11 mouse cellular contexts compared by ENCODE assay signal in genomic region chr4:66450115-66450514, GRCm38 (mm10). TPM values are rescaled to one million over a fixed set of nuclear protein-coding genes. Genes with fewer than 3 reads are reported as not detected.
DNase-seq lines count a peak whose midpoint lies in the region; ATAC-seq and TF ChIP-seq lines count a peak whose summit lies in the region.
"Had no signal": no experiment of that assay in that cellular context is flagged by ENCODE, and none has a peak within 500 bp of the region (broad histone marks: within the 10 kb centered on the region; RNA-seq: fewer than 3 reads in every experiment).

No protein-coding gene starts in this region.

- 25% methylated on average over 3 of the region's 3 CpGs for WGBS in limb, embryonic 14.5 days
- 32% methylated on average over 3 of the region's 3 CpGs for WGBS in limb, embryonic 10.5 days
- WGBS in hindbrain, postnatal 0 days, result 34% methylated on average over 3 of the region's 3 CpGs

- intact Hi-C loops in left cerebral cortex, postnatal 14 days (cut with DNase I), result no loop called here

- H3K9me3 ChIP-seq in limb, embryonic 14.5 days (ENCODE audit: control insufficient read depth, low read length), result no peaks in the 10 kb centered on the region
- no peaks in the 10 kb centered on the region for H3K9me3 ChIP-seq in limb, embryonic 10.5 days (replicated peaks)
- no peaks in the 10 kb centered on the region for H3K9me3 ChIP-seq in hindbrain, postnatal 0 days (ENCODE audit: low read length)
- H3K9me3 ChIP-seq: embryonic facial prominence, embryonic 12.5 days; midbrain, embryonic 12.5 days had no signal

- no peak for TF ChIP-seq POLR2A in limb, embryonic 14.5 days (IDR thresholded peaks at IDR 0.05; ENCODE audit: borderline replicate concordance, extremely low read depth, insufficient read depth, insufficient read length)

- no peaks in the 10 kb centered on the region for H3K4me1 ChIP-seq in limb, embryonic 14.5 days (ENCODE audit: control insufficient read depth, insufficient read depth, low read length)
- H3K4me1 ChIP-seq in limb, embryonic 10.5 days, result 0 out of 2 replicates have a peak, but pooled peaks cover 2% of the 10 kb centered on the region
- H3K4me1 ChIP-seq in hindbrain, postnatal 0 days (ENCODE audit: insufficient read depth, low read length), result no peaks in the 10 kb centered on the region
- H3K4me1 ChIP-seq: midbrain, embryonic 12.5 days had no signal

- peak; percentile 16 for DNase-seq in cerebellum, adult 9-10 months
- no peak for DNase-seq in cerebellum, adult 8-10 months
- peak; percentile 27 for DNase-seq in limb, embryonic 14.5 days (ENCODE audit: low spot score)
- no peak for DNase-seq in limb, embryonic 10.5 days (ENCODE audit: low spot score)
- peak; percentile 58 for DNase-seq in hindbrain, postnatal 0 days (ENCODE audit: low spot score)
- DNase-seq in mesoderm, embryonic 11.5 days (ENCODE audit: low read depth, low spot score), result peak; percentile 55
- no peak for DNase-seq in left cerebral cortex, postnatal 14 days (ENCODE audit: low spot score in 2 of 2)
- no peak for DNase-seq in ovary, postnatal 36 days (ENCODE audit: low spot score)

- H3K4me3 ChIP-seq in limb, embryonic 14.5 days (replicated peaks; ENCODE audit: low read length), result no peak overlapping the region
- no peak overlapping the region for H3K4me3 ChIP-seq in limb, embryonic 10.5 days
- no peak overlapping the region for H3K4me3 ChIP-seq in hindbrain, postnatal 0 days (ENCODE audit: low read length)
- H3K4me3 ChIP-seq: embryonic facial prominence, embryonic 12.5 days; midbrain, embryonic 12.5 days had no signal

- peak; percentile 48 for TF ChIP-seq CTCF in hindbrain, postnatal 0 days (IDR thresholded peaks at IDR 0.05; ENCODE audit: low read depth)

- no peak for ATAC-seq in limb, embryonic 14.5 days (ENCODE audit: low FRiP score, low read depth)
- no peak for ATAC-seq in hindbrain, postnatal 0 days

- H3K36me3 ChIP-seq in limb, embryonic 14.5 days (ENCODE audit: control insufficient read depth, insufficient read depth, low read length), result no peaks in the 10 kb centered on the region
- H3K36me3 ChIP-seq in limb, embryonic 10.5 days, result no peaks in the 10 kb centered on the region
- H3K36me3 ChIP-seq in hindbrain, postnatal 0 days (ENCODE audit: insufficient read depth, low read length), result no peaks in the 10 kb centered on the region
- H3K36me3 ChIP-seq: embryonic facial prominence, embryonic 12.5 days; midbrain, embryonic 12.5 days had no signal

- H3K27me3 ChIP-seq in limb, embryonic 14.5 days (ENCODE audit: control insufficient read depth, insufficient read depth, low read length), result no peaks in the 10 kb centered on the region
- H3K27me3 ChIP-seq in limb, embryonic 10.5 days (ENCODE audit: low read depth, poor library complexity, severe bottlenecking), result no peaks in the 10 kb centered on the region
- H3K27me3 ChIP-seq in hindbrain, postnatal 0 days (ENCODE audit: insufficient read depth, low read length), result no peaks in the 10 kb centered on the region
- H3K27me3 ChIP-seq: embryonic facial prominence, embryonic 12.5 days; midbrain, embryonic 12.5 days had no signal

- no peak overlapping the region for H3K9ac ChIP-seq in limb, embryonic 14.5 days (ENCODE audit: low read depth, low read length, severe bottlenecking)
- no peak overlapping the region for H3K9ac ChIP-seq in hindbrain, postnatal 0 days (replicated peaks; ENCODE audit: low read length)
- H3K9ac ChIP-seq: embryonic facial prominence, embryonic 12.5 days; midbrain, embryonic 12.5 days had no signal

- no peak overlapping the region for H3K27ac ChIP-seq in limb, embryonic 14.5 days (replicated peaks; ENCODE audit: low read depth, low read length)
- no peak overlapping the region for H3K27ac ChIP-seq in limb, embryonic 10.5 days
- H3K27ac ChIP-seq in hindbrain, postnatal 0 days, result no peak overlapping the region
- H3K27ac ChIP-seq: embryonic facial prominence, embryonic 12.5 days; midbrain, embryonic 12.5 days had no signal

- no peak overlapping the region for H3K4me2 ChIP-seq in limb, embryonic 14.5 days (replicated peaks; ENCODE audit: low read depth, low read length, severe bottlenecking)
- H3K4me2 ChIP-seq in hindbrain, postnatal 0 days (ENCODE audit: low read depth, low read length), result no peak overlapping the region
- H3K4me2 ChIP-seq: embryonic facial prominence, embryonic 12.5 days; midbrain, embryonic 12.5 days had no signal

RNA-seq across cellular contexts. Expression of gene Astn2, which starts 45.7 kb away (rescaled TPM):
- 8.7 and 9.6 TPM in 2 replicates for polyA plus RNA-seq in limb, embryonic 14.5 days (2012; rRNA removed)
- polyA plus RNA-seq in limb, embryonic 14.5 days (2014; fragmentation: Nextera tagmentation; extraction: Ambion mirVana), result 1.6 and 1.7 TPM in 2 replicates
- 0.29 and 0.66 TPM in 2 replicates for polyA plus RNA-seq in limb, embryonic 10.5 days (2016; fragmentation: Nextera tagmentation; extraction: Ambion mirVana)
- 47.2 and 51.4 TPM in 2 replicates for total RNA-seq in hindbrain, postnatal 0 days (2014; rRNA removed)
- polyA plus RNA-seq in hindbrain, postnatal 0 days (2015; fragmentation: Nextera tagmentation; extraction: Ambion mirVana), result 3.0 and 3.2 TPM in 2 replicates
- 10 to 100 TPM; 40.4 to 43.4 TPM for total RNA-seq in left cerebral cortex, postnatal 14 days (2021)
- polyA plus RNA-seq: C2C12 had no signal

Comparison
In these comparisons a context has a peak if more than half of its experiments do, and no peak if none do; other contexts are left out.
1. DNase-seq: peak in cerebellum, adult 9-10 months (single experiment), limb, embryonic 14.5 days (single experiment), hindbrain, postnatal 0 days (single experiment) and mesoderm, embryonic 11.5 days (single experiment); none in cerebellum, adult 8-10 months (single experiment), limb, embryonic 10.5 days (single experiment), left cerebral cortex, postnatal 14 days (0 of 2) and ovary, postnatal 36 days (single experiment).